Mouse (Mus musculus) subcutaneous adipose tissue, adult 2 months (tissue): Measurements from ENCODE around the gene 4930430A15Rik. TPM values are rescaled to one million over a fixed set of nuclear protein-coding genes. Genes with fewer than 3 reads are reported as not detected.

Experiments used
- polyA plus RNA-seq: library from polyadenylated mRNA; depleted of rRNA; stranded (reverse); fragments of >200 nt; gene quantifications from 2 replicates; pipeline ENCODE4 v1.2.3, GENCODE M21; 2012; ENCODE audit warnings: low replicate concordance; rRNA removed

The 4930430A15Rik gene
- not detected in 2 replicates for polyA plus RNA-seq

GRCm38 (mm10) chr2:111229502-111229901 is at the start of gene 4930430A15Rik:
TSS of gene 4930430A15Rik (minus strand) at chr2:111229602.

GRCm38 (mm10) chr2:111274006-111274405 is 44.6 kb upstream of the 4930430A15Rik start, which contains the start of gene Olfr1277:
TSS of gene Olfr1277 (minus strand) at chr2:111274106.

GRCm38 (mm10) chr2:111254216-111254615 is 24.8 kb upstream of the 4930430A15Rik start, which contains the start of gene Olfr1276:
TSS of gene Olfr1276 (plus strand) at chr2:111254516.

GRCm38 (mm10) chr2:111235186-111235585 is 5.8 kb upstream of the 4930430A15Rik start, which contains the start of gene Olfr1275:
TSS of gene Olfr1275 (minus strand) at chr2:111235286.

GRCm38 (mm10) chr2:111152836-111153235 is 76.6 kb downstream of the 4930430A15Rik start, which contains the start of gene Gm15130:
TSS of gene Gm15130 (minus strand) at chr2:111152936.

Other genes with a start within 250 kb of the 4930430A15Rik start
- gene Gm13941, start 123.6 kb downstream of the 4930430A15Rik start, polyA plus RNA-seq = not detected in 2 replicates
- gene Gm15130, start 76.7 kb downstream of the 4930430A15Rik start, polyA plus RNA-seq = not detected in 2 replicates
- gene Olfr1275, start 5.7 kb upstream of the 4930430A15Rik start, polyA plus RNA-seq = not detected in 2 replicates
- not detected in 2 replicates for gene Olfr1276, start 24.9 kb upstream of the 4930430A15Rik start, polyA plus RNA-seq
- gene Olfr1277, start 44.5 kb upstream of the 4930430A15Rik start, polyA plus RNA-seq = not detected in 2 replicates
- not detected in 2 replicates for gene Olfr1278, start 60.5 kb upstream of the 4930430A15Rik start, polyA plus RNA-seq
- not detected in 2 replicates for gene Olfr1279, start 71.0 kb upstream of the 4930430A15Rik start, polyA plus RNA-seq
- not detected in 2 replicates for gene Olfr1280, start 84.4 kb upstream of the 4930430A15Rik start, polyA plus RNA-seq
- gene Olfr1281, start 96.9 kb upstream of the 4930430A15Rik start, polyA plus RNA-seq = not detected in 2 replicates
- not detected in 2 replicates for gene Olfr1282, start 106.5 kb upstream of the 4930430A15Rik start, polyA plus RNA-seq
- gene Olfr1283, start 137.2 kb upstream of the 4930430A15Rik start, polyA plus RNA-seq = not detected in 2 replicates
- not detected in 2 replicates for gene Olfr1284, start 145.9 kb upstream of the 4930430A15Rik start, polyA plus RNA-seq
- not detected in 2 replicates for gene Olfr1286, start 193.5 kb upstream of the 4930430A15Rik start, polyA plus RNA-seq
- gene Olfr1287, start 219.5 kb upstream of the 4930430A15Rik start, polyA plus RNA-seq = not detected in 2 replicates
- gene Olfr1288, start 244.5 kb upstream of the 4930430A15Rik start, polyA plus RNA-seq = not detected in 2 replicates